Mouse (Mus musculus): ENCODE data around the gene Ube2j2.

GRCm38 (mm10) chr4:156008369-156008768 lies 64.7 kb downstream of the Ube2j2 start:
- TF ChIP-seq CTCF (IDR thresholded peaks at IDR 0.05) (no peak), EP300 (IDR thresholded peaks at IDR 0.05) (no peak)

Measured in lung, postnatal 0 days (tissue).